Mouse (Mus musculus): ENCODE results near the gene Nup43. TPM values are rescaled to one million over a fixed set of nuclear protein-coding genes. Genes with fewer than 3 reads are reported as not detected.

Gene Nup43
- 0.51 and 1.1 TPM in 2 replicates for polyA plus RNA-seq (2012; ENCODE audit: low replicate concordance)

GRCm38 (mm10) chr10:7667342-7667802, at the start of gene Nup43:
Gene Nup43 (plus strand): TSS chr10:7667503.

DNA sequence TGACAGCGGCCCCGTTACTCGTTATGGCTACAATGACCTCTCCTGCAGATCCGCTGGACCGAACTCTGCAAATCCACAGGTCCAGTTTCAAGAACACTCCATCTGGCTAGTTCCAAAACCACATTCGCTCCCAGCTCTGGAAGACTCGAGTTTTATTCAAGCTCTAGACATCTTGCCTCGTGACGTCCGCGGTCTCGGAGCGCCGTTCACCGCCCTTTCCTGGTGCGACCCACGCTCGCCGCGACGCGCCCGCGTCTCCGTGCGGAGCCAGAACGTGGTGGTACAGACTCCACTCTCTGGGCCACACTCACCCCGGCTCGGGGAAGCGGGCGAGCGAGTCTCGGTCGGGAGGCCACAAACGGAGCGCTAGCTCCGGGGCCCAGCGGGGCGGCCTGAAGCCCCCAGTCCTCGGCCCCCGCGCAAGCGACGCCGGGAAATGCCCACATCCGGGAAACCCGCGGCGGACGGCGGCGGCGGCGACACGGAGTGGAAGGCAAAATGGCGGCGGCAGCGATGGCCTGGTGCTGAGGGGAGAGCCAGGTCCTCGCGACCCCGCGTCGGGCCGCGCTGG, 13.5 kb downstream of the Nup43 start, which contains the start of the genes Pcmt1 and Lats1:
Gene Pcmt1, minus strand, starts transcription at position 406 of the 571 bp plus-strand sequence.
Gene Lats1, plus strand, starts transcription at position 484 of the 571 bp plus-strand sequence.

GRCm38 (mm10) chr10:7725751-7726500, 58.6 kb downstream of the Nup43 start, which contains the start of gene Katna1:
Gene Katna1 (plus strand): TSS chr10:7726000.

Other genes with a start within 250 kb of the Nup43 start
- 0.22 and 0.54 TPM in 2 replicates for gene Ulbp1, start 193.9 kb upstream of the Nup43 start, polyA plus RNA-seq (2012; ENCODE audit: low replicate concordance)
- gene Lrp11, start 77.7 kb upstream of the Nup43 start, polyA plus RNA-seq (2012; ENCODE audit: low replicate concordance) = 1.8 and 2.1 TPM in 2 replicates
- gene Pcmt1, start 13.6 kb downstream of the Nup43 start, polyA plus RNA-seq (2012; ENCODE audit: low replicate concordance) = 36.5 and 39.8 TPM in 2 replicates
- 7.2 and 8.8 TPM in 2 replicates for gene Lats1, start 13.7 kb downstream of the Nup43 start, polyA plus RNA-seq (2012; ENCODE audit: low replicate concordance)
- 0.93 and 2.3 TPM in 2 replicates for gene Katna1, start 58.5 kb downstream of the Nup43 start, polyA plus RNA-seq (2012; ENCODE audit: low replicate concordance)
- gene Ginm1, start 125.3 kb downstream of the Nup43 start, polyA plus RNA-seq (2012; ENCODE audit: low replicate concordance) = 18.7 and 20.9 TPM in 2 replicates
- gene Ppil4, start 125.4 kb downstream of the Nup43 start, polyA plus RNA-seq (2012; ENCODE audit: low replicate concordance) = 0.89 and 8.2 TPM in 2 replicates
- 21.7 and 32.1 TPM in 2 replicates for gene Zc3h12d, start 165.0 kb downstream of the Nup43 start, polyA plus RNA-seq (2012; ENCODE audit: low replicate concordance)